Mouse (Mus musculus) hindbrain, embryonic 15.5 days (tissue): ENCODE results near the gene Emc10. TPM values are rescaled to one million over a fixed set of nuclear protein-coding genes. Genes with fewer than 3 reads are reported as not detected.

Experiments used
- ATAC-seq: fragments of 200-750 bp; cut with Nextera tagmentation; 2 replicates; pipeline ENCODE4 v1.8.0; 2017; ENCODE audit warnings: low read depth, moderate number of reproducible peaks, moderate TSS enrichment; ENCODE audit not compliant: low FRiP score
- H3K27ac ChIP-seq: fragments of 300-500 bp; sonication (generic); replicated peaks from 2 replicates; pipeline ENCODE4 v1.5.1; 2015; ENCODE audit warnings: mild to moderate bottlenecking, inconsistent platforms
- H3K27me3 ChIP-seq: fragments of 300-500 bp; sonication (generic); 2 replicates; pipeline ENCODE4 v1.6.1; 2015; ENCODE audit warnings: control low read depth, inconsistent platforms
- H3K36me3 ChIP-seq: fragments of 300-500 bp; sonication (generic); 2 replicates; pipeline ENCODE4 v1.6.1; 2015; ENCODE audit warnings: control low read depth, inconsistent platforms
- H3K4me1 ChIP-seq: fragments of 300-500 bp; sonication (generic); replicated peaks from 2 replicates; pipeline ENCODE4 v1.6.1; 2015; ENCODE audit warnings: control low read depth, inconsistent platforms
- H3K4me2 ChIP-seq: fragments of 300-500 bp; sonication (generic); 2 replicates; pipeline ENCODE4 v1.6.1; 2015; ENCODE audit warnings: moderate library complexity, mild to moderate bottlenecking, inconsistent platforms
- H3K4me3 ChIP-seq: fragments of 300-500 bp; sonication (generic); 2 replicates; pipeline ENCODE4 v1.5.1; 2015; ENCODE audit warnings: mild to moderate bottlenecking, inconsistent platforms
- H3K9ac ChIP-seq: fragments of 300-500 bp; sonication (generic); 2 replicates; pipeline ENCODE4 v1.6.1; 2015; ENCODE audit warnings: inconsistent platforms
- H3K9me3 ChIP-seq: fragments of 300-500 bp; sonication (generic); 2 replicates; pipeline ENCODE4 v1.6.1; 2016; ENCODE audit warnings: control low read depth, inconsistent platforms
- WGBS: fragments of 180-500 bp; shearing (Covaris S2); methylation state at CpG from one replicate; pipeline ENCODE4 v1.1.7; 2015; 5-methylcytosine and 5-hydroxymethylcytosine counted together
- microRNA-seq: library from miRNA; unstranded; fragments of <30 nt; microRNA quantifications from one replicate; pipeline ENCODE4, GENCODE M21; 2016
- polyA plus RNA-seq: library from polyadenylated mRNA; unstranded; fragments of >200 nt; fragmentation: Nextera tagmentation; extraction: Ambion mirVana; gene quantifications from 2 replicates; pipeline ENCODE4 v1.2.1, GENCODE M21; 2015

The Emc10 gene
- polyA plus RNA-seq, 1 experiment from 2014 or later: 165 TPM

DNA sequence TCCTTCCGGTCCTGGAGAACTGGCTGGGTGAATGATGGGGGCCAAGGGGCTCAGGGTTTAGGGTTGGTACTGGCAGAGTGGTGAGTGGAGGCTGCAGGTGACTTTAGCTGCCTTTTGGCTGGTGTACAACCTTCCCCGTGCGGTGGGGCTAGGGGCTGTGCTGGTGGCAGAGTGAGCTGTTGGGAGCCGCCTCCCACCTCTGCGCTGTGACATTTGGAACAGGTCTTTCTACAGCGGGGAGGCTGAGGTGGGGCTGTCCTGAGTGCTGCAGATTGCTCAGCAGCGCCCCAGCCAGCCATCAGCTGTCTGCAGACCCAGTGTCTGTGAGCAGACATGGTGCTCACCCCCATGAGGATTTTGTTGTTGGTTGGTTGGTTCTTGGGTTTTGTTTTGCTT, 50.8 kb downstream of the Emc10 start:
- peak overlapping the region; percentile 68 for H3K4me3 ChIP-seq
- H3K9me3 ChIP-seq: no peaks in the 10 kb centered on the region
- H3K9ac ChIP-seq: peak overlapping the region; percentile 32
- peaks cover 72% of the 10 kb centered on the region for H3K4me1 ChIP-seq
- peaks cover 35% of the 10 kb centered on the region for H3K36me3 ChIP-seq
- WGBS: 40% methylated on average over 7 of the region's 7 CpGs
- 0 out of 2 replicates have a peak overlapping the region, but pooled peaks have one; percentile 4 for H3K27ac ChIP-seq
- H3K27me3 ChIP-seq: no peaks in the 10 kb centered on the region
- no peak for ATAC-seq
- H3K4me2 ChIP-seq: peak overlapping the region; percentile 83

DNA sequence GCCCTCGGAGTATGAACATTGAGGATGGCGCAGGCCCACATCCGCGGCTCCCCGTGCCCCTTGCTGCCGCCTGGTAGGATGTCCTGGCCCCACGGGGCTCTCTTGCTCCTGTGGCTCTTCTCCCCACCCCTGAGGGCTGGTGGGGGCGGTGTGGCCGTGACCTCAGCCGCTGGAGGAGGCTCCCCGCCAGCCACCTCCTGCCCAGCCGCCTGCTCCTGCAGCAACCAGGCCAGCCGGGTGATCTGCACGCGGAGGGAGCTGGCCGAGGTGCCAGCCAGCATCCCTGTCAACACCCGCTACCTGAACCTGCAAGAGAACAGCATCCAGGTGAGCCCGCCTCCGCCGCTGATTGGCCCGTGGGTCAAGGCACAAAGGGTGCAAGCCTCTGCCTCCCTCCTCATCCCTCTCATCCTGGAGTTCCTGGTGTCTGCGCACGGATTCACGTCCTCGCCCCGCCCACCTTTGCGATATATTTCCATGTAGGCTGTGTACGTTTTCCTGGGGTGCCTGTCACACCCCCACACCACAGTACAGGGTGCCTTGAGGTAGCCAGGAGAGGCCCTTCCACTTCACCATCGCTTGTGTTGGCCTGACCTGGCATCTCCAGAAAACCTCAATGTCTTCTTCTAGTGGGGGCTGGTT, 51.3 kb downstream of the Emc10 start:
- Histone ChIP-seq H3K27me3 (no peaks in the 10 kb centered on the region), H3K4me3 (peak overlapping the region; percentile 68), H3K9me3 (no peaks in the 10 kb centered on the region), H3K9ac (peak overlapping the region; percentile 32), H3K36me3 (peaks cover 35% of the 10 kb centered on the region), H3K27ac (0 out of 2 replicates have a peak overlapping the region, but pooled peaks have one; percentile 4), H3K4me2 (peak overlapping the region; percentile 83), H3K4me1 (peaks cover 74% of the 10 kb centered on the region)
- WGBS: 24% methylated on average over 29 of the region's 29 CpGs
- no peak for ATAC-seq

DNA sequence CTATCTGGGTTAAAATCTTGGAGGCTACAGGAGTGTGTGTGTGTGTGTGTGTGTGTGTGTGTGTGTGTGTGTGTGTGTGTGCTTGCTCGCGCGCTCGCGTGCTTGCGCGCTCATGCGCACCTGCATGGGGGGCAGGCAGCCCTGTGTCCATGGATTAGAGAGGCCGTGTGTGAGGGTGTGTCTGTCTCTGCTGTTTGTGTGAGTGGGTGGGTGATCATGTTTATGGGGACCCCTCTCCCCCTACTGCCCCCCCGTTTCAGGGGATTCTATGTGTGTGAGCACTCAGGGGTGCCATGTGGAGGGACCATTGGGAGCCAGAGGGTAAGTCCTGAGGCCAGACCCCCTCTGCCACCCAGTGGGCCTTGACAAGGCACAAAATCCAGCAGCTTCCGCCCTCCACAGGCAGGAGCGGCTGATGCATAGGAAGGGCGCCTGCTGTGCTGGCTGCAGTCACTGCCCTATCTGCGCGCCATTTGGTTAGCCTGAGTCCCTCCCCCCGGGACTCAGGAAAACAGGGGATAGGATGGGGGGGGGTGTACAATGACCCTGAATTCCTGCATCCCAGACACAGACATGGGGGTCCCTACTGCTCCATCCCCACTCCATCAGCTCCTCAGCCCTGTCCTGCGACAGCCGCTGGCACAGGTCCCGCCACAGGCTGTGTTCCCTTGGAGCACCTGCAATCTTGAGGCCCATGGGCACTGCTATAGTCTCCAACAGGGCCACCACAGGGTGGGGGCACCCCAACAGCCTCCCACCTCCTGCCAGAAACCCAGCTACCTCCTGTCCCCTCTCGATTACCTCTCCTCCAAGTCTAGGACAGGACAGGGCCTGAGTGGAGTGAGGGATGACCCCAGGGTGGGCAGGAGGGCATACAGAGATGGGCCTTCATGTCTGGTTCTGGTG, 52.8 kb downstream of the Emc10 start:
- Histone ChIP-seq H3K9me3 (no peaks in the 10 kb centered on the region), H3K27ac (peak overlapping the region; percentile 97), H3K4me2 (peak overlapping the region; percentile 83), H3K4me1 (peaks cover 61% of the 10 kb centered on the region), H3K9ac (peak overlapping the region; percentile 91), H3K36me3 (peaks cover 21% of the 10 kb centered on the region), H3K4me3 (peak overlapping the region; percentile 68), H3K27me3 (no peaks in the 10 kb centered on the region)
- 2% methylated on average over 20 of the region's 20 CpGs for WGBS
- ATAC-seq: peak; percentile 45

DNA sequence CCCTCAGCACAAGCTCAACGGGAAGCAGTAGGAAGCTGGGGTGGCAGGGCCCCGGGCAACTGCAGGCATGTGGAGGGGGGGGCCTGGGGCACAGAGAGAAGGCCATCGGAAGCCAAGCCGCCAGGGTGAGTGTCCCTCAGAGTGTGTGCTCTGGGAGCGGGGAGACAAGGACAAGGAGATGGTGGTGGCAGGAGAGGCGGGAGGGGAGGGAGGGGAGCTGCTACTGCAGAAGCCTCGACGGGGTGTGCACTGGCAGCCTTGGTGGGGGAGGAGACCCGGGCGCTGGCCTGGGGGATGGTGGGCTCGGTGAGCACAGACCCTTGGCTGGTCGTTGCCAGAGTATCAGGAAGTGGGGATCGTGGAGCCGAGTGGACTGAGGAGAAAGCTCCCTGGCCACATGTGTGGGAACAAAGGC, 53.9 kb downstream of the Emc10 start:
- peaks cover 14% of the 10 kb centered on the region for H3K36me3 ChIP-seq
- H3K9ac ChIP-seq: peak overlapping the region; percentile 91
- H3K4me1 ChIP-seq: peaks cover 62% of the 10 kb centered on the region
- peak overlapping the region; percentile 83 for H3K4me2 ChIP-seq
- H3K27ac ChIP-seq: peak overlapping the region; percentile 97
- WGBS: under 1% methylated on average over 14 of the region's 14 CpGs
- no peaks in the 10 kb centered on the region for H3K9me3 ChIP-seq
- H3K4me3 ChIP-seq: peak overlapping the region; percentile 68
- peak; percentile 20; the same call in 1 of the 2 replicates for ATAC-seq
- no peaks in the 10 kb centered on the region for H3K27me3 ChIP-seq

DNA sequence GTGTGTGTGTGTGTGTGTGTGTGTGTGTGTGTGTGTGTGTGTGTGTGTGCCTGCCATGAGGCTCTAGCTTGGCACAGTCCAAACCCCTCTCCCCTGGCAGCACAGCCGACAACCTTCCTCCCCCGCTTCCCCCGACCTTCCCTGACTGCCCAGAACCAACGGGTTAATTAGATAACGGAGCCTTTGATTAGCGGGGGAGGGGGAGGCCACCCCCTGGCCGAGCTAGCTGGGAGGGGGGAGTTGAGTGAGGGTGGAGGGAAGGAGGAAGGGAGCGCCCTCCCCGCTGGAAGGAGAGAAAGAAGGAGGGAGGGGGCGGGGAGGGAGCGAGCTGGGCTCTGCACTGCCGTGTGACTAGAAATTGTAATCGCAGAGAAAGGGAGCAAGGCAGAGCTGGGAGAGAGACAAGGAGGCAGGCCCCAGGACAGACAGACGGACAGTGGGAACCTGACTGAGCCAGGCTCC, 54.6 kb downstream of the Emc10 start:
- peak overlapping the region; percentile 83 for H3K4me2 ChIP-seq
- peaks cover 9% of the 10 kb centered on the region for H3K36me3 ChIP-seq
- H3K27ac ChIP-seq: peak overlapping the region; percentile 97
- under 1% methylated on average over 13 of the region's 14 CpGs for WGBS
- peak overlapping the region; percentile 91 for H3K9ac ChIP-seq
- ATAC-seq: peak; percentile 80
- no peaks in the 10 kb centered on the region for H3K27me3 ChIP-seq
- H3K4me3 ChIP-seq: peak overlapping the region; percentile 68
- peaks cover 58% of the 10 kb centered on the region for H3K4me1 ChIP-seq
- no peaks in the 10 kb centered on the region for H3K9me3 ChIP-seq

DNA sequence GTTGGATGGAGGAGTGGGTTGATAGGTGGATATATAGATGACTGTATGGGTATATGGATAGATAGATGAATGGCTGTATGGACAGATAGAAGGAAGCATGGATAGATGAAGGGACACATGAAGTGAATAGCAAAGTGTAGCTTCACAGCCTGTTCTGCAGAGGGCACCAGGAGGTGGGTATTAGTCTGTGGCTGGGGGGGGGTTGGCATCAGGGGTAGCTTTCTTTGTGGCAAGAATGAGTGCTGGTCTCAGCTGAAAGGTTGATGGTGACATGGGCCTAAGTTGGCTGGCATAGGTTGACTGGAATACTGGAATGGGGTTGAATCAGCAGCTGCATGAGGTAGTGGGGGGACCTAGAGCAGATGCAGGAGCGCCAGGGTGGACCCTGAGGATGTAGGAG, 55.1 kb downstream of the Emc10 start:
- peak; percentile 13 for ATAC-seq
- H3K27ac ChIP-seq: peak overlapping the region; percentile 97
- no peaks in the 10 kb centered on the region for H3K9me3 ChIP-seq
- no peaks in the 10 kb centered on the region for H3K27me3 ChIP-seq
- H3K4me2 ChIP-seq: peak overlapping the region; percentile 83
- WGBS: 0% methylated on average over 1 of the region's 1 CpGs
- peak overlapping the region; percentile 91 for H3K9ac ChIP-seq
- H3K4me1 ChIP-seq: peaks cover 53% of the 10 kb centered on the region
- peaks cover 9% of the 10 kb centered on the region for H3K36me3 ChIP-seq
- H3K4me3 ChIP-seq: peak overlapping the region; percentile 68

DNA sequence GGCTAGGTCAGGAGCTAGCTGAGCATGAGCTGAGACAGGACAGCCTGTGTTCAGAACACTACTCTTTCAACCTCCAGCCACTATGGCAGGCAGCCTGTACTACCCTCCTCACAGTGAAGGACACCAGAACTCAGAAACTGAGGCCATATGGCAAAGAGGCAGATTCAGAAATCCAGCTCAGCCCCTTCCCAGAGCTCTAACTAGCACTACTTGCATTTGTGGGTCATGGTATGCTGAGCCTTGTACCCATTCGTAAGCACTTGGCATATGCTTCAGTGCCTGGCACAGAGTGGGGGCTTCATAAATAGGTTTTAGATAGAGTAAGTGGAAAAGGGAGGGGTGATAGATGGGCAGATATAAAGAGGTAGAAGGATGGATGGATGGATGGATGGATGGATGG, 55.9 kb downstream of the Emc10 start:
- no peaks in the 10 kb centered on the region for H3K9me3 ChIP-seq
- H3K36me3 ChIP-seq: peaks cover 5% of the 10 kb centered on the region
- 71% methylated on average over 1 of the region's 1 CpGs for WGBS
- peaks cover 46% of the 10 kb centered on the region for H3K4me1 ChIP-seq
- no peak for ATAC-seq
- no peaks in the 10 kb centered on the region for H3K27me3 ChIP-seq
- H3K4me3 ChIP-seq: no peak overlapping the region
- peak overlapping the region; percentile 83; the same call in 1 of the 2 replicates for H3K4me2 ChIP-seq
- no peak overlapping the region for H3K9ac ChIP-seq
- H3K27ac ChIP-seq: peak overlapping the region; percentile 97

Small RNA genes lying within 50 kb of the gene (microRNA-seq; reads per million reads assigned to microRNA genes)
- gene Mir7052: not detected
- not detected for gene Mir7053

Other genes starting within 250 kb of the Emc10 start
- gene 1700028J19Rik, start 249.8 kb downstream of the Emc10 start, polyA plus RNA-seq: 1.1 and 1.2 TPM in 2 replicates
- 193 and 221 TPM in 2 replicates for gene 2410002F23Rik, start 249.8 kb downstream of the Emc10 start, polyA plus RNA-seq
- not detected in 2 replicates for gene Acp4, start 239.2 kb downstream of the Emc10 start, polyA plus RNA-seq
- 1.2 TPM in 1 of 2 replicates, not detected in the other for gene Gm15517, start 235.1 kb downstream of the Emc10 start, polyA plus RNA-seq
- 3.0 and 3.4 TPM in 2 replicates for gene Clec11a, start 189.6 kb downstream of the Emc10 start, polyA plus RNA-seq
- 38.7 and 42.3 TPM in 2 replicates for gene Shank1, start 186.3 kb downstream of the Emc10 start, polyA plus RNA-seq
- 58.9 and 68.8 TPM in 2 replicates for gene Syt3, start 112.4 kb downstream of the Emc10 start, polyA plus RNA-seq
- 2.8 and 2.9 TPM in 2 replicates for gene 1700008O03Rik, start 110.7 kb downstream of the Emc10 start, polyA plus RNA-seq
- gene Lrrc4b, start 67.5 kb downstream of the Emc10 start, polyA plus RNA-seq: 16.7 and 16.9 TPM in 2 replicates
- gene Aspdh, start 31.1 kb downstream of the Emc10 start, polyA plus RNA-seq: 3.7 and 5.0 TPM in 2 replicates
- gene Josd2, start 28.5 kb downstream of the Emc10 start, polyA plus RNA-seq: 44.0 and 45.7 TPM in 2 replicates
- 21.3 and 23.6 TPM in 2 replicates for gene Fam71e1, start 52 bp upstream of the Emc10 start, polyA plus RNA-seq
- gene Mybpc2, start 28.1 kb upstream of the Emc10 start, polyA plus RNA-seq: 0.10 and 0.18 TPM in 2 replicates
- not detected in 2 replicates for gene Spib, start 35.5 kb upstream of the Emc10 start, polyA plus RNA-seq
- 27.5 and 29.4 TPM in 2 replicates for gene Pold1, start 52.3 kb upstream of the Emc10 start, polyA plus RNA-seq
- gene Nr1h2, start 57.4 kb upstream of the Emc10 start, polyA plus RNA-seq: 60.3 and 70.4 TPM in 2 replicates
- 2.1 and 2.2 TPM in 2 replicates for gene Napsa, start 75.9 kb upstream of the Emc10 start, polyA plus RNA-seq
- 6.7 and 6.8 TPM in 2 replicates for gene Kcnc3, start 94.1 kb upstream of the Emc10 start, polyA plus RNA-seq
- 3.3 and 4.4 TPM in 2 replicates for gene Myh14, start 174.3 kb upstream of the Emc10 start, polyA plus RNA-seq
- gene Izumo2, start 212.2 kb upstream of the Emc10 start, polyA plus RNA-seq: not detected in 2 replicates